Mouse (Mus musculus): ENCODE measurements around the gene Clybl. TPM values are rescaled to one million over a fixed set of nuclear protein-coding genes. Genes with fewer than 3 reads are reported as not detected.

Gene Clybl
- polyA plus RNA-seq, 1 experiment from 2014 or later, result 17.2 TPM

DNA sequence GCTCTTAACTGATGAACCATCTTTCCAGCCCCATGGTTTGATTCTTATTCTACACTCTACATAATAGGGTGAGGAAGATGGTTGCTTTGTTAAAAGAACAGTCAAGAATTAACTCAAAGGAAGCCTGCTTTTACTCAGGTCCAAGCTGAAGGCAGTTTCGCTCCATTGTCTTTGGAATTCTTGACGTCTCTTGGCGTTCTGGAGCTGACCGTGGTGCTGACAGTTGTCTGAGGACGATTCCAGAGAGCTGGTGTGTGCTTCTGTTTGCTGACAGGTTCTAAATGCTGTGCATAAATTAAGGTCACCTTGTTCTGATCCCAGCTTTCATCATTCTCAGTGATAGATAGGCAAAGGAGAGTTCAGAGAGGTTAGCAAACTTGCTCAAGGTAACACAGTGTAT, 140.6 kb downstream of the Clybl start:
- Histone ChIP-seq H3K36me3 (ENCODE audit: control insufficient read depth, insufficient read depth, low read length) (no peaks in the 10 kb centered on the region), H3K4me3 (replicated peaks; ENCODE audit: low read depth, low read length) (no peak overlapping the region), H3K4me2 (ENCODE audit: low read length) (no peak overlapping the region), H3K27ac (replicated peaks; ENCODE audit: low read depth, low read length) (no peak overlapping the region), H3K9me3 (ENCODE audit: control insufficient read depth, low read length) (no peaks in the 10 kb centered on the region), H3K27me3 (ENCODE audit: control insufficient read depth, insufficient read depth, low read length) (no peaks in the 10 kb centered on the region), H3K9ac (replicated peaks; ENCODE audit: low read length) (no peak overlapping the region), H3K4me1 (ENCODE audit: control insufficient read depth, insufficient read depth, low read length) (no peaks in the 10 kb centered on the region)
- DNase-seq, result no peak
- ATAC-seq (ENCODE audit: low FRiP score, low TSS enrichment), result no peak
- WGBS, result 33% methylated on average over 5 of the region's 5 CpGs

DNA sequence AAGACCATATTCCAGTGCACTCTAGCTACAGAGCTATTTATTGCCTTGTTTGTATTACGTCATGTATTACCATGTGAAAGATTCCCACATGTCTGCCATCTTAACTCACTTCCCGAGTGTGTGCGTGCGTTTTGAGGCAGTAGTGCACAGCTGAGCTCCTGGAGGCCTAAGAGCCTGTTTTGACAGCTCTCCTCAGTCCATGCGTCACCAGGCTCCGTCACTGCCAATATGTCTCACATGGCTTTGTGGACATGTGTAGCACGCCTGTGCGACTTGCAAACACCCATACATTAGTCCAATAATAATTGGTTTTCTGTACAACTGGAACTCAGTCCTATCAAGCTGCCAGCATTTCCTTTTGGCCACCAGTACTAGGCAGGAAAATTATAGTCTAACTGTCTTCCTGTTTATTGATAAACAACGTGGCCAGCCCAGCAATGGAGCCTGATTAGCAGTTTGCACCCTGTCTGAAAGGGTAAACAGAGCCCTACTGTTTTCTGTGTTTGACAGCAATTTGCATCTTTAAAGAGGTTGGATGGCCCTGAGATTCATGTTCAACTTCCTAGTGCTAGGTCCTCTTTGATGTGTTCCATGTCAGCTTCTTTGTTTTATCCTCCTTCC, 142.4 kb downstream of the Clybl start:
- Histone ChIP-seq H3K9ac (replicated peaks; ENCODE audit: low read length) (no peak overlapping the region), H3K4me3 (replicated peaks; ENCODE audit: low read depth, low read length) (no peak overlapping the region), H3K27me3 (ENCODE audit: control insufficient read depth, insufficient read depth, low read length) (no peaks in the 10 kb centered on the region), H3K9me3 (ENCODE audit: control insufficient read depth, low read length) (no peaks in the 10 kb centered on the region), H3K4me2 (ENCODE audit: low read length) (no peak overlapping the region), H3K4me1 (ENCODE audit: control insufficient read depth, insufficient read depth, low read length) (no peaks in the 10 kb centered on the region), H3K36me3 (ENCODE audit: control insufficient read depth, insufficient read depth, low read length) (no peaks in the 10 kb centered on the region), H3K27ac (replicated peaks; ENCODE audit: low read depth, low read length) (no peak overlapping the region)
- DNase-seq, result no peak
- ATAC-seq (ENCODE audit: low FRiP score, low TSS enrichment), result no peak
- 72% methylated on average over 9 of the region's 9 CpGs for WGBS

GRCm38 (mm10) chr14:122330136-122330535, 148.6 kb downstream of the Clybl start:
- H3K27me3 ChIP-seq (ENCODE audit: control insufficient read depth, insufficient read depth, low read length), result no peaks in the 10 kb centered on the region
- DNase-seq, result no peak
- H3K36me3 ChIP-seq (ENCODE audit: control insufficient read depth, insufficient read depth, low read length), result no peaks in the 10 kb centered on the region
- H3K27ac ChIP-seq (replicated peaks; ENCODE audit: low read depth, low read length), result no peak overlapping the region
- ATAC-seq (ENCODE audit: low FRiP score, low TSS enrichment), result no peak
- no peak overlapping the region for H3K9ac ChIP-seq (replicated peaks; ENCODE audit: low read length)
- WGBS, result 56% methylated on average over 9 of the region's 9 CpGs
- H3K4me2 ChIP-seq (ENCODE audit: low read length), result no peak overlapping the region
- no peak overlapping the region for H3K4me3 ChIP-seq (replicated peaks; ENCODE audit: low read depth, low read length)
- H3K4me1 ChIP-seq (ENCODE audit: control insufficient read depth, insufficient read depth, low read length), result no peaks in the 10 kb centered on the region
- H3K9me3 ChIP-seq (ENCODE audit: control insufficient read depth, low read length), result no peaks in the 10 kb centered on the region

DNA sequence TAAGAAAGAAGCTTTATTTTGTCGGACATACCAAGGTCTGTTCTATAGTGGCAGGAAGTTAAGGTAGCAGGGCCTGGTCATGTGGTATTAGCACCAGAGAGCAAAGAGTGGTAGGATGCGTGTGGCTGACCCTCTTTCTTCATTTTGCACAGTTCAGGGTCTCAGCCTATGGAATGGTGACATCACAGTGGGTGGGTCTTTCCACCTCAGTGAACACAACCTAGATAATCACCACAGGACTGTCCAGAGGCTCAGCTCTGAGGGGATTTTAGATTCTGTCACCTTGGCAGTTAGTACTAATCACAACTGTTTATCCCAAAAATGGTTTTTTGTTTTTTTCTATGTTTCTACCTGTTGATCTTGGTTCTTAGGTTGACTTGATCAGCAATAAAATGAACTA, 149.2 kb downstream of the Clybl start:
- Histone ChIP-seq H3K36me3 (ENCODE audit: control insufficient read depth, insufficient read depth, low read length) (no peaks in the 10 kb centered on the region), H3K9me3 (ENCODE audit: control insufficient read depth, low read length) (no peaks in the 10 kb centered on the region), H3K4me3 (replicated peaks; ENCODE audit: low read depth, low read length) (no peak overlapping the region), H3K9ac (replicated peaks; ENCODE audit: low read length) (no peak overlapping the region), H3K27me3 (ENCODE audit: control insufficient read depth, insufficient read depth, low read length) (no peaks in the 10 kb centered on the region), H3K27ac (replicated peaks; ENCODE audit: low read depth, low read length) (no peak overlapping the region), H3K4me2 (ENCODE audit: low read length) (no peak overlapping the region), H3K4me1 (ENCODE audit: control insufficient read depth, insufficient read depth, low read length) (no peaks in the 10 kb centered on the region)
- WGBS, result 64% methylated on average over 2 of the region's 2 CpGs
- no peak for ATAC-seq (ENCODE audit: low FRiP score, low TSS enrichment)
- no peak for DNase-seq

DNA sequence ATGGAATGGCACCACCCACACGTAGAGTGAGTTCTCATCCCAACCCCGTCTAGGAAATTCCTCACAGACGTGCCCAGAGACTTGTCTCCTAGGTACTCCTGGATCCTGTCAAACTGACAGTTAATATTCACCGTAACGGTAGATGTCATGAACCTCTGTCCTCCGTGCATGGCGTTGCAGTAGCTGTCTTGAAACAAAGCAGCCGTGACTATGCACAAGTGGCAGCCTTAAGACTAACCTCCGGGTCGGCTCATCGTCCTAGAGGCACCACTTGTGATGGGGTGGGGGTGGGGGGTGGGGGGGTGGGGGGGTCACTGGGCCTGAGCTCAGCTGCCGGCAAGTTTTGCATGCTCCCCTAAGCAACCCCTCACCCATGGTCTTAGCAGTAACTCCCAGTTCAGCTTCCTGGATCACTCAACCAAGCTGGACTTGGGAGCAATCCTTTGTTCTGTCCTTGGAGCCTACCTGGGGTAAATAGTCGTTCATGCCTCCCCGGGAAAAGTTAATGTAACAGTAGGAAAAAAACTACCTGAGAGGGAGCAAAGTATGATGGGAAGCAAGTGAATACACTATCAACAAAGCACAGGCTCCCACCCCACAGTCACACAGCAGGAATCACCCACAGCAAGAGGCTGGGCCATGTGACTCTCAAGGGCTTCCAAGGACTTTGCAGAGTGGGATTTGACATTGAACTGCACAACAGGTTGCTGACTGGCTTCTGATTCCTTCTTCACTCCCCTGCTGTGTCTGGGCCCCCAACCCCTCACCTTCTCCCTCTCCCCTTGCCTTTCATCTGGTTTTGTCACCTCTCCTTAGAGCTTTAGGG, 150.3 kb downstream of the Clybl start:
- DNase-seq, result no peak
- H3K4me2 ChIP-seq (ENCODE audit: low read length), result no peak overlapping the region
- 33% methylated on average over 14 of the region's 14 CpGs for WGBS
- no peak for ATAC-seq (ENCODE audit: low FRiP score, low TSS enrichment)
- no peaks in the 10 kb centered on the region for H3K27me3 ChIP-seq (ENCODE audit: control insufficient read depth, insufficient read depth, low read length)
- H3K27ac ChIP-seq (replicated peaks; ENCODE audit: low read depth, low read length), result no peak overlapping the region
- H3K36me3 ChIP-seq (ENCODE audit: control insufficient read depth, insufficient read depth, low read length), result no peaks in the 10 kb centered on the region
- H3K9ac ChIP-seq (replicated peaks; ENCODE audit: low read length), result no peak overlapping the region
- no peak overlapping the region for H3K4me3 ChIP-seq (replicated peaks; ENCODE audit: low read depth, low read length)
- no peaks in the 10 kb centered on the region for H3K4me1 ChIP-seq (ENCODE audit: control insufficient read depth, insufficient read depth, low read length)
- no peaks in the 10 kb centered on the region for H3K9me3 ChIP-seq (ENCODE audit: control insufficient read depth, low read length)

- no peak for DNase-seq
- H3K4me2 ChIP-seq (ENCODE audit: low read length), result no peak overlapping the region
Measured at GRCm38 (mm10) chr14:122336957-122337356, 155.5 kb downstream of the Clybl start.

GRCm38 (mm10) chr14:122338784-122339183, 157.3 kb downstream of the Clybl start:
- DNase-seq, result peak; percentile 12
- ATAC-seq (ENCODE audit: low FRiP score, low TSS enrichment), result no peak
- Histone ChIP-seq H3K9me3 (ENCODE audit: control insufficient read depth, low read length) (no peaks in the 10 kb centered on the region), H3K4me3 (replicated peaks; ENCODE audit: low read depth, low read length) (no peak overlapping the region), H3K27ac (replicated peaks; ENCODE audit: low read depth, low read length) (no peak overlapping the region), H3K36me3 (ENCODE audit: control insufficient read depth, insufficient read depth, low read length) (no peaks in the 10 kb centered on the region), H3K27me3 (ENCODE audit: control insufficient read depth, insufficient read depth, low read length) (no peaks in the 10 kb centered on the region), H3K9ac (replicated peaks; ENCODE audit: low read length) (no peak overlapping the region), H3K4me2 (ENCODE audit: low read length) (no peak overlapping the region), H3K4me1 (ENCODE audit: control insufficient read depth, insufficient read depth, low read length) (no peaks in the 10 kb centered on the region)
- 85% methylated on average over 4 of the region's 4 CpGs for WGBS

More at GRCm38 (mm10) chr14:122336957-122337356, 155.5 kb downstream of the Clybl start:
- H3K36me3 ChIP-seq (ENCODE audit: control insufficient read depth, insufficient read depth, low read length), result no peaks in the 10 kb centered on the region
- H3K27ac ChIP-seq (replicated peaks; ENCODE audit: low read depth, low read length), result no peak overlapping the region
- H3K4me3 ChIP-seq (replicated peaks; ENCODE audit: low read depth, low read length), result no peak overlapping the region
- H3K9me3 ChIP-seq (ENCODE audit: control insufficient read depth, low read length), result no peaks in the 10 kb centered on the region
- 87% methylated on average over 4 of the region's 4 CpGs for WGBS
- no peak overlapping the region for H3K9ac ChIP-seq (replicated peaks; ENCODE audit: low read length)
- H3K27me3 ChIP-seq (ENCODE audit: control insufficient read depth, insufficient read depth, low read length), result no peaks in the 10 kb centered on the region
- no peaks in the 10 kb centered on the region for H3K4me1 ChIP-seq (ENCODE audit: control insufficient read depth, insufficient read depth, low read length)
- ATAC-seq (ENCODE audit: low FRiP score, low TSS enrichment), result no peak

GRCm38 (mm10) chr14:122340141-122340540, 158.6 kb downstream of the Clybl start:
- no peaks in the 10 kb centered on the region for H3K9me3 ChIP-seq (ENCODE audit: control insufficient read depth, low read length)
- H3K27me3 ChIP-seq (ENCODE audit: control insufficient read depth, insufficient read depth, low read length), result no peaks in the 10 kb centered on the region
- H3K4me2 ChIP-seq (ENCODE audit: low read length), result no peak overlapping the region
- no peak for DNase-seq
- no peak overlapping the region for H3K4me3 ChIP-seq (replicated peaks; ENCODE audit: low read depth, low read length)
- H3K4me1 ChIP-seq (ENCODE audit: control insufficient read depth, insufficient read depth, low read length), result 0 out of 2 replicates have a peak, but pooled peaks cover 6% of the 10 kb centered on the region
- no peak overlapping the region for H3K27ac ChIP-seq (replicated peaks; ENCODE audit: low read depth, low read length)
- no peak for ATAC-seq (ENCODE audit: low FRiP score, low TSS enrichment)
- no peaks in the 10 kb centered on the region for H3K36me3 ChIP-seq (ENCODE audit: control insufficient read depth, insufficient read depth, low read length)
- no peak overlapping the region for H3K9ac ChIP-seq (replicated peaks; ENCODE audit: low read length)
- 92% methylated on average over 5 of the region's 5 CpGs for WGBS

Measured in midbrain, embryonic 14.5 days (tissue).